Mouse (Mus musculus) heart, postnatal 4 days (tissue): Measurements from ENCODE around the gene Olfr1360. TPM values are rescaled to one million over a fixed set of nuclear protein-coding genes. Genes with fewer than 3 reads are reported as not detected.

Experiments
- DNase-seq: peaks from one replicate; pipeline ENCODE4 v3.0.0; 2021
- microRNA-seq, 2 experiments: library from miRNA; unstranded; fragments of <30 nt; microRNA quantifications; one replicate each; pipeline ENCODE4 v1.2.0; 2021 to 2022
- total RNA-seq, 2 experiments: library from RNA; stranded (reverse); gene quantifications; 2 replicates each; pipeline ENCODE4 v1.2.3; 2021

The Olfr1360 gene
- total RNA-seq, 2 experiments from 2014 or later, result not detected

- no peak for DNase-seq
Observed at GRCm38 (mm10) chr13:21642418-21642817, 34.8 kb downstream of the Olfr1360 start, which contains the start of gene Olfr11. TSS of gene Olfr11 (minus strand) at chr13:21642518.

Small RNAs within 50 kb of the gene (microRNA-seq; reads per million reads assigned to microRNA genes)
- 0 reads per million in 2 experiments for gene Gm44357
- gene Gm44367, result 0 reads per million in 2 experiments

Other genes with a start within 250 kb of the Olfr1360 start
- gene Pgbd1, start 236.3 kb downstream of the Olfr1360 start, total RNA-seq, result under 1 TPM; 0.61 to 0.71 TPM
- gene Zscan26, start 223.7 kb downstream of the Olfr1360 start, total RNA-seq, result 10 to 100 TPM; 17.7 to 19.1 TPM
- under 1 TPM; 0.47 to 0.91 TPM for gene Nkapl, start 208.9 kb downstream of the Olfr1360 start, total RNA-seq
- gene Zkscan4, start 198.5 kb downstream of the Olfr1360 start, total RNA-seq, result 1 to 10 TPM; 1.1 to 1.4 TPM
- not detected for gene Gm10065, start 198.0 kb downstream of the Olfr1360 start, total RNA-seq
- gene AK157302, start 182.2 kb downstream of the Olfr1360 start, total RNA-seq, result 10 to 100 TPM; 21.1 to 21.9 TPM
- gene Gm11273, start 176.0 kb downstream of the Olfr1360 start, total RNA-seq, result 100 to 1,000 TPM; 183 to 189 TPM
- 10 to 100 TPM; 15.1 to 16.5 TPM for gene Zkscan8, start 146.3 kb downstream of the Olfr1360 start, total RNA-seq
- not detected for gene Olfr1366, start 134.6 kb downstream of the Olfr1360 start, total RNA-seq
- gene Olfr1535, start 117.5 kb downstream of the Olfr1360 start, total RNA-seq, result not detected
- not detected for gene Olfr1364, start 95.6 kb downstream of the Olfr1360 start, total RNA-seq
- gene Olfr1362, start 63.4 kb downstream of the Olfr1360 start, total RNA-seq, result not detected
- not detected for gene Olfr11, start 34.9 kb downstream of the Olfr1360 start, total RNA-seq
- gene Olfr1361, start 14.0 kb downstream of the Olfr1360 start, total RNA-seq, result not detected
- not detected for gene Olfr1359, start 20.7 kb upstream of the Olfr1360 start, total RNA-seq
- 100 to 1,000 TPM; 413 to 441 TPM for gene Hist1h2bl, start 38.7 kb upstream of the Olfr1360 start, total RNA-seq
- gene Hist1h2ai, start 39.0 kb upstream of the Olfr1360 start, total RNA-seq, result 100 to 1,000 TPM; 376 to 467 TPM
- gene Hist1h3h, start 40.3 kb upstream of the Olfr1360 start, total RNA-seq, result 100 to 1,000 TPM; 719 to 727 TPM
- gene Hist1h2bm, start 44.6 kb upstream of the Olfr1360 start, total RNA-seq, result 100 to 1,000 TPM; 135 to 139 TPM
- gene Hist1h4j, start 57.7 kb upstream of the Olfr1360 start, total RNA-seq, result 10 to 100 TPM; 84.6 to 87.5 TPM
- gene Hist1h4k, start 73.1 kb upstream of the Olfr1360 start, total RNA-seq, result 1,000 to 10,000 TPM in 1 of 2 experiments, 100 to 1,000 TPM in 1; 995 to 1,039 TPM
- gene Hist1h2ak, start 76.4 kb upstream of the Olfr1360 start, total RNA-seq, result 100 to 1,000 TPM; 186 to 191 TPM
- 100 to 1,000 TPM; 295 to 300 TPM for gene Hist1h2bn, start 76.7 kb upstream of the Olfr1360 start, total RNA-seq
- 100 to 1,000 TPM; 295 to 307 TPM for gene Hist1h1b, start 103.2 kb upstream of the Olfr1360 start, total RNA-seq
- 100 to 1,000 TPM; 504 to 518 TPM for gene Hist1h3i, start 106.0 kb upstream of the Olfr1360 start, total RNA-seq
- gene Hist1h2an, start 109.8 kb upstream of the Olfr1360 start, total RNA-seq, result 100 to 1,000 TPM in 1 of 2 experiments, 10 to 100 TPM in 1; 94.5 to 114 TPM
- gene Hist1h2bp, start 110.1 kb upstream of the Olfr1360 start, total RNA-seq, result 100 to 1,000 TPM; 213 to 224 TPM
- gene Hist1h2bq, start 132.8 kb upstream of the Olfr1360 start, total RNA-seq, result 100 to 1,000 TPM; 420 to 457 TPM
- not detected for gene Hist1h2ao, start 133.1 kb upstream of the Olfr1360 start, total RNA-seq
- gene Hist1h4m, start 134.3 kb upstream of the Olfr1360 start, total RNA-seq, result 100 to 1,000 TPM; 679 to 704 TPM
- gene Hist1h4n, start 154.8 kb upstream of the Olfr1360 start, total RNA-seq, result 10 to 100 TPM; 54.0 to 56.5 TPM
- 100 to 1,000 TPM; 717 to 739 TPM for gene Hist1h2ap, start 156.1 kb upstream of the Olfr1360 start, total RNA-seq
- gene Hist1h2br, start 156.3 kb upstream of the Olfr1360 start, total RNA-seq, result 100 to 1,000 TPM; 420 to 457 TPM